ENCODE assay signal across 8 mouse cellular contexts in genomic region chr9:38718927-38719441, GRCm38 (mm10). TPM values are rescaled to one million over a fixed set of nuclear protein-coding genes. Genes with fewer than 3 reads are reported as not detected.
DNase-seq lines count a peak whose midpoint lies in the region; ATAC-seq and TF ChIP-seq lines count a peak whose summit lies in the region.

No protein-coding gene starts in this region.

- peak overlapping the region; percentile 67 for H3K9ac ChIP-seq in MEL (ENCODE audit: control insufficient read depth, low read depth, low read length, poor library complexity, severe bottlenecking)
- H3K9ac ChIP-seq in embryonic facial prominence, embryonic 14.5 days (ENCODE audit: low read depth, low read length), result peak overlapping the region; percentile 56
- peak overlapping the region; percentile 67 for H3K9ac ChIP-seq in limb, embryonic 14.5 days (ENCODE audit: low read depth, low read length, severe bottlenecking)
- no peak overlapping the region for H3K9ac ChIP-seq in midbrain, embryonic 15.5 days

- peak; percentile 87 for ATAC-seq in embryonic facial prominence, embryonic 14.5 days (ENCODE audit: low read depth)
- peak; percentile 45; the same call in 1 of the 2 replicates for ATAC-seq in limb, embryonic 14.5 days (ENCODE audit: low FRiP score, low read depth)
- no peak for ATAC-seq in midbrain, embryonic 15.5 days (replicated peaks)

- H3K4me2 ChIP-seq in embryonic facial prominence, embryonic 14.5 days (ENCODE audit: low read depth, low read length), result peak overlapping the region; percentile 63
- peak overlapping the region; percentile 70 for H3K4me2 ChIP-seq in limb, embryonic 14.5 days (replicated peaks; ENCODE audit: low read depth, low read length, severe bottlenecking)
- peak overlapping the region; percentile 40 for H3K4me2 ChIP-seq in midbrain, embryonic 15.5 days

- H3K27ac ChIP-seq in MEL (ENCODE audit: control insufficient read depth, low read depth, low read length), result no peak overlapping the region
- H3K27ac ChIP-seq in embryonic facial prominence, embryonic 14.5 days (replicated peaks; ENCODE audit: low read depth, low read length), result peak overlapping the region; percentile 75
- H3K27ac ChIP-seq in limb, embryonic 14.5 days (replicated peaks; ENCODE audit: low read depth, low read length), result 0 out of 2 replicates have a peak overlapping the region, but pooled peaks have one; percentile 71
- H3K27ac ChIP-seq in midbrain, embryonic 15.5 days, result no peak overlapping the region

- H3K9me3 ChIP-seq in MEL (replicated peaks; ENCODE audit: insufficient read depth, low read length), result no peaks in the 10 kb centered on the region
- H3K9me3 ChIP-seq in embryonic facial prominence, embryonic 14.5 days (ENCODE audit: control insufficient read depth, low read length), result no peaks in the 10 kb centered on the region
- no peaks in the 10 kb centered on the region for H3K9me3 ChIP-seq in limb, embryonic 14.5 days (ENCODE audit: control insufficient read depth, low read length)
- H3K9me3 ChIP-seq in midbrain, embryonic 15.5 days, result no peaks in the 10 kb centered on the region

- no peak for TF ChIP-seq CTCF in MEL (IDR thresholded peaks at IDR 0.05 in 2 of 3, conservative IDR thresholded peaks at IDR 0.05 in 1 of 3; ENCODE audit: control insufficient read depth in 1 of 3, insufficient read depth in 1 of 3, low read depth in 2 of 3, low read length in 3 of 3, poor library complexity in 1 of 3, severe bottlenecking in 1 of 3)

- no peak for TF ChIP-seq POLR2A in MEL (IDR thresholded peaks at IDR 0.05; ENCODE audit: control insufficient read depth in 1 of 2, insufficient read depth in 1 of 2, low read depth in 1 of 2, low read length in 2 of 2, poor library complexity in 1 of 2)
- TF ChIP-seq POLR2A in limb, embryonic 14.5 days (IDR thresholded peaks at IDR 0.05; ENCODE audit: borderline replicate concordance, extremely low read depth, insufficient read depth, insufficient read length), result no peak

- TF ChIP-seq EP300 in MEL (IDR thresholded peaks at IDR 0.05; ENCODE audit: low read depth in 1 of 2, low read length in 2 of 2), result no peak

- H3K36me3 ChIP-seq in MEL (ENCODE audit: control insufficient read depth in 1 of 2, insufficient read depth in 2 of 2, low read length in 2 of 2), result peaks cover 0 to 5% of the 10 kb centered on the region in 2 experiments; a peak in 2 of 4 replicates
- peaks cover 11% of the 10 kb centered on the region; the same call in 1 of the 2 replicates for H3K36me3 ChIP-seq in embryonic facial prominence, embryonic 14.5 days (ENCODE audit: control insufficient read depth, insufficient read depth, low read length)
- H3K36me3 ChIP-seq in limb, embryonic 14.5 days (ENCODE audit: control insufficient read depth, insufficient read depth, low read length), result peaks cover 11% of the 10 kb centered on the region
- H3K36me3 ChIP-seq in midbrain, embryonic 15.5 days (replicated peaks), result no peaks in the 10 kb centered on the region

- intact Hi-C loops in heart, postnatal 36 days (cut with DNase I), result no loop called here

- H3K4me3 ChIP-seq in MEL (ENCODE audit: control insufficient read depth in 1 of 2, insufficient read depth in 1 of 2, low read depth in 2 of 2, low read length in 2 of 2), result peak overlapping the region; percentile 68 to 100
- peak overlapping the region; percentile 47 for H3K4me3 ChIP-seq in embryonic facial prominence, embryonic 14.5 days (ENCODE audit: low read depth, low read length)
- H3K4me3 ChIP-seq in limb, embryonic 14.5 days (replicated peaks; ENCODE audit: low read length), result peak overlapping the region; percentile 56
- peak overlapping the region; percentile 35 for H3K4me3 ChIP-seq in midbrain, embryonic 15.5 days

- 3% methylated on average over 3 of the region's 3 CpGs for WGBS in embryonic facial prominence, embryonic 14.5 days
- 3% methylated on average over 3 of the region's 3 CpGs for whole genome bisulfite sequencing in limb, embryonic 14.5 days
- WGBS in midbrain, embryonic 15.5 days, result 2% methylated on average over 3 of the region's 3 CpGs

- no peaks in the 10 kb centered on the region for H3K79me2 ChIP-seq in MEL (ENCODE audit: control insufficient read depth, insufficient read depth, low read length, poor library complexity)

- H3K4me1 ChIP-seq in MEL (ENCODE audit: control insufficient read depth in 1 of 2, insufficient read depth in 2 of 2, low read length in 2 of 2), result peaks cover 6 to 9% of the 10 kb centered on the region in 2 experiments
- peaks cover 5% of the 10 kb centered on the region; the same call in 1 of the 2 replicates for H3K4me1 ChIP-seq in embryonic facial prominence, embryonic 14.5 days (ENCODE audit: control insufficient read depth, insufficient read depth, low read length)
- H3K4me1 ChIP-seq in limb, embryonic 14.5 days (ENCODE audit: control insufficient read depth, insufficient read depth, low read length), result 0 out of 2 replicates have a peak, but pooled peaks cover 6% of the 10 kb centered on the region
- H3K4me1 ChIP-seq in midbrain, embryonic 15.5 days, result no peaks in the 10 kb centered on the region

- DNase-seq in A20 (ENCODE audit: low read depth, low spot score), result peak; percentile 12
- peak; percentile 57 for DNase-seq in MEL (ENCODE audit: low read depth, low spot score)
- DNase-seq in embryonic facial prominence, embryonic 14.5 days (ENCODE audit: low spot score), result peak; percentile 67
- peak; percentile 13 to 22 for DNase-seq in heart, postnatal 36 days
- peak; percentile 42 for DNase-seq in limb, embryonic 14.5 days (ENCODE audit: low spot score)
- no peak for DNase-seq in natural killer cell, adult 2 months (ENCODE audit: low spot score in 2 of 2)
- no peak for DNase-seq in gastrocnemius, postnatal 4 days (ENCODE audit: low spot score in 2 of 2)

- H3K27me3 ChIP-seq in MEL (ENCODE audit: control insufficient read depth in 1 of 2, insufficient read depth in 2 of 2, low read length in 2 of 2), result no peaks in the 10 kb centered on the region
- no peaks in the 10 kb centered on the region for H3K27me3 ChIP-seq in embryonic facial prominence, embryonic 14.5 days (replicated peaks; ENCODE audit: control insufficient read depth, insufficient read depth, low read length)
- H3K27me3 ChIP-seq in limb, embryonic 14.5 days (ENCODE audit: control insufficient read depth, insufficient read depth, low read length), result no peaks in the 10 kb centered on the region
- no peaks in the 10 kb centered on the region for H3K27me3 ChIP-seq in midbrain, embryonic 15.5 days (replicated peaks)

- TF ChIP-seq RAD21 in MEL (IDR thresholded peaks at IDR 0.05; ENCODE audit: low read depth, low read length), result no peak

RNA-seq across cellular contexts. Expression of gene Vwa5a, which starts 0.9 kb away (rescaled TPM):
- 4.1 and 5.2 TPM in 2 replicates for total RNA-seq in MEL (2012; rRNA removed)
- polyA plus RNA-seq in MEL (2012; ENCODE audit: insufficient read depth in 1 of 2, insufficient read length in 2 of 2, low read depth in 1 of 2, low replicate concordance in 2 of 2, missing spikeins in 1 of 2), result 1 to 10 TPM in 1 of 2 experiments, not detected in 1; 4.6 TPM
- polyA plus RNA-seq in embryonic facial prominence, embryonic 14.5 days (2014; fragmentation: Nextera tagmentation; extraction: Ambion mirVana), result 31.1 and 33.5 TPM in 2 replicates
- 10 to 100 TPM; 28.7 to 36.1 TPM for total RNA-seq in heart, postnatal 36 days (2021)
- 19.1 and 20.6 TPM in 2 replicates for polyA plus RNA-seq in limb, embryonic 14.5 days (2012; rRNA removed)
- 26.2 and 28.6 TPM in 2 replicates for polyA plus RNA-seq in limb, embryonic 14.5 days (2014; fragmentation: Nextera tagmentation; extraction: Ambion mirVana)
- polyA plus RNA-seq in midbrain, embryonic 15.5 days (2015; fragmentation: Nextera tagmentation; extraction: Ambion mirVana), result 6.6 and 7.1 TPM in 2 replicates
- 10 to 100 TPM; 39.5 to 40.3 TPM for total RNA-seq in gastrocnemius, postnatal 4 days (2021)

RNA-seq across cellular contexts. Expression of gene Olfr919, which starts 15.5 kb away (rescaled TPM):
- total RNA-seq in MEL (2012; rRNA removed), result not detected in 2 replicates
- polyA plus RNA-seq in MEL (2012; ENCODE audit: insufficient read depth in 1 of 2, insufficient read length in 2 of 2, low read depth in 1 of 2, low replicate concordance in 2 of 2, missing spikeins in 1 of 2), result not detected
- polyA plus RNA-seq in embryonic facial prominence, embryonic 14.5 days (2014; fragmentation: Nextera tagmentation; extraction: Ambion mirVana), result not detected in 2 replicates
- not detected for total RNA-seq in heart, postnatal 36 days (2021)
- polyA plus RNA-seq in limb, embryonic 14.5 days (2012; rRNA removed), result not detected in 2 replicates
- not detected in 2 replicates for polyA plus RNA-seq in limb, embryonic 14.5 days (2014; fragmentation: Nextera tagmentation; extraction: Ambion mirVana)
- not detected in 2 replicates for polyA plus RNA-seq in midbrain, embryonic 15.5 days (2015; fragmentation: Nextera tagmentation; extraction: Ambion mirVana)
- total RNA-seq in gastrocnemius, postnatal 4 days (2021), result not detected

RNA-seq across cellular contexts. Expression of gene Olfr920, which starts 33.1 kb away (rescaled TPM):
- not detected in 2 replicates for total RNA-seq in MEL (2012; rRNA removed)
- not detected for polyA plus RNA-seq in MEL (2012; ENCODE audit: insufficient read depth in 1 of 2, insufficient read length in 2 of 2, low read depth in 1 of 2, low replicate concordance in 2 of 2, missing spikeins in 1 of 2)
- 0.04 TPM in 1 of 2 replicates, not detected in the other for polyA plus RNA-seq in embryonic facial prominence, embryonic 14.5 days (2014; fragmentation: Nextera tagmentation; extraction: Ambion mirVana)
- under 1 TPM; 0.06 to 0.08 TPM for total RNA-seq in heart, postnatal 36 days (2021)
- 0.09 and 0.10 TPM in 2 replicates for polyA plus RNA-seq in limb, embryonic 14.5 days (2012; rRNA removed)
- polyA plus RNA-seq in limb, embryonic 14.5 days (2014; fragmentation: Nextera tagmentation; extraction: Ambion mirVana), result 0.03 and 0.07 TPM in 2 replicates
- polyA plus RNA-seq in midbrain, embryonic 15.5 days (2015; fragmentation: Nextera tagmentation; extraction: Ambion mirVana), result not detected in 2 replicates
- total RNA-seq in gastrocnemius, postnatal 4 days (2021), result under 1 TPM; 0.05 to 0.29 TPM

RNA-seq across cellular contexts. Expression of gene Olfr918, which starts 44.6 kb away (rescaled TPM):
- total RNA-seq in MEL (2012; rRNA removed), result not detected in 2 replicates
- polyA plus RNA-seq in MEL (2012; ENCODE audit: insufficient read depth in 1 of 2, insufficient read length in 2 of 2, low read depth in 1 of 2, low replicate concordance in 2 of 2, missing spikeins in 1 of 2), result under 1 TPM in 1 of 2 experiments, not detected in 1; 0.03 TPM
- not detected in 2 replicates for polyA plus RNA-seq in embryonic facial prominence, embryonic 14.5 days (2014; fragmentation: Nextera tagmentation; extraction: Ambion mirVana)
- not detected for total RNA-seq in heart, postnatal 36 days (2021)
- not detected in 2 replicates for polyA plus RNA-seq in limb, embryonic 14.5 days (2012; rRNA removed)
- not detected in 2 replicates for polyA plus RNA-seq in limb, embryonic 14.5 days (2014; fragmentation: Nextera tagmentation; extraction: Ambion mirVana)
- polyA plus RNA-seq in midbrain, embryonic 15.5 days (2015; fragmentation: Nextera tagmentation; extraction: Ambion mirVana), result not detected in 2 replicates
- total RNA-seq in gastrocnemius, postnatal 4 days (2021), result not detected

RNA-seq across cellular contexts. Expression of gene Olfr917, which starts 53.3 kb away (rescaled TPM):
- total RNA-seq in MEL (2012; rRNA removed), result not detected in 2 replicates
- polyA plus RNA-seq in MEL (2012; ENCODE audit: insufficient read depth in 1 of 2, insufficient read length in 2 of 2, low read depth in 1 of 2, low replicate concordance in 2 of 2, missing spikeins in 1 of 2), result not detected
- not detected in 2 replicates for polyA plus RNA-seq in embryonic facial prominence, embryonic 14.5 days (2014; fragmentation: Nextera tagmentation; extraction: Ambion mirVana)
- not detected for total RNA-seq in heart, postnatal 36 days (2021)
- not detected in 2 replicates for polyA plus RNA-seq in limb, embryonic 14.5 days (2012; rRNA removed)
- not detected in 2 replicates for polyA plus RNA-seq in limb, embryonic 14.5 days (2014; fragmentation: Nextera tagmentation; extraction: Ambion mirVana)
- polyA plus RNA-seq in midbrain, embryonic 15.5 days (2015; fragmentation: Nextera tagmentation; extraction: Ambion mirVana), result not detected in 2 replicates
- not detected for total RNA-seq in gastrocnemius, postnatal 4 days (2021)

Comparison
In these comparisons a context has a peak if more than half of its experiments do, and no peak if none do; other contexts are left out.
1. DNase-seq: peak in A20 (single experiment), MEL (single experiment), embryonic facial prominence, embryonic 14.5 days (single experiment), heart, postnatal 36 days (2 of 2) and limb, embryonic 14.5 days (single experiment); none in natural killer cell, adult 2 months (0 of 2) and gastrocnemius, postnatal 4 days (0 of 2).
2. H3K27ac ChIP-seq: peak in embryonic facial prominence, embryonic 14.5 days (single experiment) and limb, embryonic 14.5 days (single experiment); none in MEL (single experiment) and midbrain, embryonic 15.5 days (single experiment).
3. Peak in every context shown above with its lines, with median percentiles within 50 percentile points of each other: H3K4me3 ChIP-seq and H3K4me2 ChIP-seq.